In the genomic region with DNA sequence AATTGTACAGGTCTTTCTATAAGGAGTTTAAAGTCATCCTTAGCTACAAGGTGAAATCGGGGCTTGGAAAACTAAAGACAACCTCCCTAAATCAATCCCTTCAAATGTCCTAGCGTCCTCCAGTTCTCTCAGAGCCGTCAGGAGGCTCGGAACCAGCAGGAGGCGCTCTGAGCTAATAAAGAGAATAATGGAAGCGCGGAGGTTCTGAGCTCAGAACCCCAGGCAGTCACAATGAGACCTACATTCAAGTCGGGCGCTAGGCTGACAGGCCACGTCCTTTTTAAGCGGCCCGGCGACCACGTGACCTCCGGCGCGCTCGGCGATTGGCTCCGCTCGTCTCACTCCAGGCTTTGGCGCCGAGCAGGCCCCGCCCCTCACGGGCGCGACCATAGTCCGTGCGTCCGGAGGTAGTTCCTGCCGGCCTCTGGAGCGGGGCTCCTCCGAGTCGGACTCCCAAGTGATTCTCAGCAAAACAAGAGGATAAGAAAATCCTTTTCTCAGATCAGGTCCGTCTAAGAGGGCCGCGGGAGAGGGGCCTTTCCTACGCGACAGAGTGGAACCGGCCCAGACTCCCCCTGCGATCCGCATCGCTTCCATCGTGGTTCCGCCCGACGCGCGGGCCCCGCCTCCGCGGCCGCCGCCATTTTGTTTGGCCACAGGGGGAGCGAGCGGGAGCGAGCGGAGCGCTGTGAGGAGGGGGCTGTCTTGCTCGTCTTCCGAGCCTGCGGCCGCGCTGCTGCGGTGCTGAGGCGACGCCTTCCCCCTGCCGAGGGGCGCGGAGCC, we compare ENCODE assay signal across 8 mouse cellular contexts. TPM values are rescaled to one million over a fixed set of nuclear protein-coding genes. Genes with fewer than 3 reads are reported as not detected.
DNase-seq lines count a peak whose midpoint lies in the region; ATAC-seq lines count a peak whose summit lies in the region.

A gene (plus strand): TSS at position 642 of the 783 bp plus-strand sequence.

- H3K9me3 ChIP-seq in forebrain, embryonic 14.5 days (replicated peaks; ENCODE audit: control insufficient read depth, low read length): no peaks in the 10 kb centered on the region
- no peaks in the 10 kb centered on the region for H3K9me3 ChIP-seq in neural tube, embryonic 15.5 days (replicated peaks)

- H3K4me1 ChIP-seq in forebrain, embryonic 14.5 days (ENCODE audit: control insufficient read depth, insufficient read depth, low read length): peaks cover 7% of the 10 kb centered on the region
- H3K4me1 ChIP-seq in neural tube, embryonic 15.5 days: peaks cover 19% of the 10 kb centered on the region

- peak within 1 kb of the TSS; percentile 98 for H3K27ac ChIP-seq in forebrain, embryonic 14.5 days (ENCODE audit: low read depth, low read length)
- H3K27ac ChIP-seq in neural tube, embryonic 15.5 days (replicated peaks): peak within 1 kb of the TSS; percentile 97

- intact Hi-C loops in heart, postnatal 14 days (cut with DNase I): loop anchor here (2.0 kb wide), 1 partner anchor 39 kb away; no protein-coding TSS in a partner anchor

- H3K9ac ChIP-seq in forebrain, embryonic 14.5 days (ENCODE audit: low read length): peak within 1 kb of the TSS; percentile 96
- H3K9ac ChIP-seq in neural tube, embryonic 15.5 days (replicated peaks): peak within 1 kb of the TSS; percentile 90

- H3K27me3 ChIP-seq in forebrain, embryonic 14.5 days (replicated peaks; ENCODE audit: control insufficient read depth, insufficient read depth, low read length): no peaks in the 10 kb centered on the region
- no peaks in the 10 kb centered on the region for H3K27me3 ChIP-seq in neural tube, embryonic 15.5 days (replicated peaks)

- H3K4me2 ChIP-seq in forebrain, embryonic 14.5 days (ENCODE audit: low read length): peak within 1 kb of the TSS; percentile 68
- H3K4me2 ChIP-seq in neural tube, embryonic 15.5 days: peak within 1 kb of the TSS; percentile 91

- H3K4me3 ChIP-seq in forebrain, embryonic 14.5 days (ENCODE audit: low read depth, low read length): peak within 1 kb of the TSS; percentile 88
- H3K4me3 ChIP-seq in neural tube, embryonic 15.5 days (replicated peaks): peak within 1 kb of the TSS; percentile 93

- peaks cover 10% of the 10 kb centered on the region; the same call in 1 of the 2 replicates for H3K36me3 ChIP-seq in forebrain, embryonic 14.5 days (ENCODE audit: control insufficient read depth, insufficient read depth, low read length)
- peaks cover 3% of the 10 kb centered on the region; the same call in 1 of the 2 replicates for H3K36me3 ChIP-seq in neural tube, embryonic 15.5 days

- DNase-seq in ES-CJ7 (ENCODE audit: low read depth, low spot score): peak; percentile 99
- DNase-seq in cerebellum, adult 11 months: peak; percentile 99
- peak; percentile 99 for DNase-seq in forebrain, embryonic 14.5 days (ENCODE audit: low spot score)
- peak; percentile 99 to 100 for DNase-seq in heart, postnatal 14 days
- peak; percentile 100 for DNase-seq in layer of hippocampus, adult 11-12 months (ENCODE audit: low spot score)
- peak; percentile 99 for DNase-seq in lung, adult 18-20 months
- peak; percentile 99 for DNase-seq in testis, postnatal 14 days (ENCODE audit: low spot score)

- WGBS in forebrain, embryonic 14.5 days: under 1% methylated on average over 66 of the region's 70 CpGs
- WGBS in neural tube, embryonic 15.5 days: under 1% methylated on average over 62 of the region's 70 CpGs

- ATAC-seq in forebrain, embryonic 14.5 days: peak; percentile 97
- peak; percentile 97 for ATAC-seq in neural tube, embryonic 15.5 days (ENCODE audit: low FRiP score)

RNA-seq across cellular contexts. Expression of the gene that starts here (rescaled TPM):
- polyA plus RNA-seq in forebrain, embryonic 14.5 days (2014; fragmentation: Nextera tagmentation; extraction: Ambion mirVana): 61.8 and 70.9 TPM in 2 replicates
- 10 to 100 TPM; 22.1 to 22.8 TPM for total RNA-seq in heart, postnatal 14 days (2021)
- polyA plus RNA-seq in neural tube, embryonic 15.5 days (2015; fragmentation: Nextera tagmentation; extraction: Ambion mirVana): 49.9 and 56.9 TPM in 2 replicates

Comparison
In these comparisons a context has a peak if more than half of its experiments do, and no peak if none do; other contexts are left out.
1. Peak in every context shown above with its lines: DNase-seq, ATAC-seq, H3K4me3 ChIP-seq and H3K27ac ChIP-seq.